Mouse (Mus musculus): ENCODE measurements around the gene Wbp1l. TPM values are rescaled to one million over a fixed set of nuclear protein-coding genes. Genes with fewer than 3 reads are reported as not detected.
A peak's percentile ranks its signal among the peaks of the same experiment; 100 is the strongest.

Wbp1l gene
- total RNA-seq, 2 experiments from 2014 or later, result 60.3 to 68.7 TPM

DNA sequence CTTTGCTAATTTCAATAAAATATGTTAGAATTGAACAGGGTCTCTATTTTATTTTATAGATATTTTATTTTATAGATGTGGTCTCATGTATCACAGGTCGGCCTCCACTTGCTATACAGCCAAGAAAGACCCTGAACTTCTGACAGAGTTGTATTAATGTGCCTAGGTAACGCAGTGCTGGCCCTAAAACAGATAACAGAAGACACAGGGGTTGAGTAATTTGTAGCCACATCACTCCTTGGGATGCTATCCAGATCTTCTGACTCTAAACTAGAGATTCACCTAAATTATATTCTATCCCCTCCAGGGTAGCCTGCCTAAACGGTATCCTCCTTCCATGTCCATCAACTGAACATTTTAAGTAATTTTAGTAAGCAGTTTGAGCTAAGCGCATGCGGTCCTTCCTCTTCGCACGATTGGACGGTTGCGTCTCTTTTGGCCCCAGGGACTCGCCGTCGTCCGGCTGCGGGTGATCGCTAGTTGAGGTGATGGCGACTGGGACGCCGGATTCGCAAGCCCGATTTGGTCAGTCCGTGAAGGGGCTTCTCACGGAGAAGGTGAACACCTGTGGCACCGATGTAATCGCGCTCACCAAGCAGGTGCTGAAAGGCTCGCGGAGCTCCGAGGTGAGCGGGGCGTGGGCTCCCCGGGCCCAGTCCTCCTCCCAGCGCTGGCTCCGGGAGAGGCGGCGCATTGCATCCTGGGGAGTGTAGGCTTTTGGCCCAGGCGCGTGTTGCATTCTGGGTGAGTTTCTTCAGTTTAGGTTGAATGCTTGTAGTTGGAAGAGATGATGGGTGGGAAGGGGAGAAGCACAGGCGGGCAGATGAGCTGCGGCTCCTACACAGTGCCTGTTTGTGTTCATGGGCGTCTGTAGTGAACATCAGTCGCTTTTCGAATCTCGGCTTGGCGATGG, 90.8 kb downstream of the Wbp1l start, which contains the start of gene Borcs7:
TSS of gene Borcs7 (plus strand) at position 447 of the 913 bp plus-strand sequence.
- peak; percentile 83 to 87 for DNase-seq
- intact Hi-C loops (cut with DNase I), result loop anchor here (2.0 kb wide), 1 partner anchor 17 kb away; the partner anchor contains the start of gene As3mt

- intact Hi-C loops (cut with DNase I), result loop anchor here (2.0 kb wide), 1 partner anchor 16 kb away; the partner anchor contains the start of gene As3mt
- no peak for DNase-seq
Measured at GRCm38 (mm10) chr19:46690387-46690786, 91.5 kb downstream of the Wbp1l start.

GRCm38 (mm10) chr19:46691078-46691477, 92.2 kb downstream of the Wbp1l start:
- intact Hi-C loops (cut with DNase I), result loop anchor here (2.0 kb wide), 1 partner anchor 16 kb away; the partner anchor contains the start of gene As3mt
- no peak for DNase-seq

DNA sequence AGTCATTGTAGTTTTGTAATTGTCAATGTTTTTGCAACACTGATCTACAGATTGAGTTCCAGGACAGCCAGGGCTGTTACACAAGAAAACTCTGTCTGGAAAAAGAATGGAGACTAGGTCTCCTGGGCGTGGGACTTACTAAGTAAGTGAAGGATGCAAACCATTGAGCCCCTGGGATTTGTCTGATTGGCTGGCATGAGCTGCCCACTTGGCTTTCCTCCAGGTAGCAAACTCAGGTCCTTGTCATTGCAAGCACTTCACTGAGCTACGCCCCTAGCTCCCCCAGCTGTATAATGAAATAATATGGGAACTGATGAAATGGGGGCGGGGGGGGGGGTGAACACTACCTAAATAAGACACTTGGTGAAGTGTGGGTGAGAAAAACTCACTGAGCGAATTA, 94.3 kb downstream of the Wbp1l start:
- intact Hi-C loops (cut with DNase I), result no loop called here
- no peak for DNase-seq

- DNase-seq, result no peak
- intact Hi-C loops (cut with DNase I), result no loop called here
Measured at GRCm38 (mm10) chr19:46696482-46696881, 97.6 kb downstream of the Wbp1l start.

DNA sequence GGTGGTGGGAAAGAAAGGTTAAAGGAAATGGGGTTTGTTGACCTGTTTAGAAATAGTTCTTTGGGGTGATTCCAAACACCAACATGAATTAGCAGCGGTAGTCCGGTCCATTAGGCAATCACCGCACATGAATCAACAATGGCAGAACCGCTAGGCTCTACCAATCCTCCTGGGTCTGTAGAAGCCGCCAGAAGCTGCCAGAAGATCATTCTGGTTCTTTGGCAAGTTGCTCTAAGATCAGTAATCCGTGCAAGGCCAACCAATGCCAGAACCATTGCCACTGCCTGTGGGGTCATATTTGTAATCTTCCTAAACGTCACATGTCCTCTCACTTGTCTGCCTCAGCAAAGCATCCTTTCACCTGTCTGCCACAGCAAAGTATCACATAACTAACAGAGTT, 98.1 kb downstream of the Wbp1l start:
- intact Hi-C loops (cut with DNase I), result no loop called here
- no peak for DNase-seq

- no peak for DNase-seq
- intact Hi-C loops (cut with DNase I), result no loop called here
Measured at GRCm38 (mm10) chr19:46697840-46698517, 99.1 kb downstream of the Wbp1l start.

GRCm38 (mm10) chr19:46699011-46699481, 100.2 kb downstream of the Wbp1l start:
- intact Hi-C loops (cut with DNase I), result no loop called here
- DNase-seq, result no peak

DNA sequence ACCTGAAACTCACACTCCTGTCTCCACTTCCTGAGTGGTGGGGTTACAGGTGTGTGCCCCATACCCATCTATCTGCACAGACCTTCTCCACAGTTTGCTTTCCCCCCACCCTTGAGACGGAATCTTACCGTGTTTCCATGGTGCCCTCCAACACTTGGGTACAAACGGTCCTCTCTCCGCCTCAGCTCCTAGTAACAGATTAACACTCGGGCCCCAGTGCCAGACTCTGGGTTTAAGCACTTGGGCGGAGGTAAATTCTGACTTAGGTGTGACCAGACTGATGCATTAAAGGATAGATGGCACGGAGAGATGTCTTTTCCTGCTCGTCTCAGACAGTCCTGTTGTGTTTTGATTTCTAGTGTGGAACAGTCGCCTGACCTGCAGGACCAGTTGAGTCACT, 102.3 kb downstream of the Wbp1l start:
- DNase-seq, result no peak
- intact Hi-C loops (cut with DNase I), result no loop called here

GRCm38 (mm10) chr19:46705779-46706495, 107.1 kb downstream of the Wbp1l start:
- intact Hi-C loops (cut with DNase I), result loop anchor here (2.0 kb wide), 1 partner anchor 15 kb away; no protein-coding TSS in a partner anchor
- DNase-seq, result no peak

- DNase-seq, result no peak
- intact Hi-C loops (cut with DNase I), result loop anchor here (2.0 kb wide), 1 partner anchor 16 kb away; no protein-coding TSS in a partner anchor
Measured at GRCm38 (mm10) chr19:46706540-46707295, 107.8 kb downstream of the Wbp1l start.

Other genes starting within 250 kb of the Wbp1l start
- gene 2310034G01Rik, start 248.8 kb upstream of the Wbp1l start, total RNA-seq (2021), result under 1 TPM; 0.22 to 0.48 TPM
- 100 to 1,000 TPM; 104 to 108 TPM for gene Actr1a, start 203.3 kb upstream of the Wbp1l start, total RNA-seq (2021)
- 10 to 100 TPM; 15.1 to 15.3 TPM for gene Sufu, start 202.2 kb upstream of the Wbp1l start, total RNA-seq (2021)
- gene Trim8, start 97.4 kb upstream of the Wbp1l start, total RNA-seq (2021), result 10 to 100 TPM; 47.6 to 50.0 TPM
- 10 to 100 TPM; 29.7 to 30.0 TPM for gene Arl3, start 25.9 kb upstream of the Wbp1l start, total RNA-seq (2021)
- gene Sfxn2, start 25.7 kb upstream of the Wbp1l start, total RNA-seq (2021), result 1 to 10 TPM; 4.1 to 5.3 TPM
- not detected for gene Cyp17a1, start 74.1 kb downstream of the Wbp1l start, total RNA-seq (2021)
- gene Borcs7, start 90.8 kb downstream of the Wbp1l start, total RNA-seq (2021), result 1 to 10 TPM; 8.7 to 9.6 TPM
- 10 to 100 TPM; 73.6 to 79.9 TPM for gene As3mt, start 108.4 kb downstream of the Wbp1l start, total RNA-seq (2021)
- gene Cnnm2, start 162.5 kb downstream of the Wbp1l start, total RNA-seq (2021), result 1 to 10 TPM; 6.4 to 7.2 TPM